Mouse (Mus musculus) liver, postnatal 0 days (tissue): Measurements from ENCODE around the gene Myl6b.

Experiments
- CTCF ChIP-seq: sonication (generic); IDR thresholded peaks from 2 replicates; pipeline ENCODE4 v1.5.1; 2016; ENCODE audit warnings: antibody characterized with exemption, low read depth
- EP300 ChIP-seq: IDR thresholded peaks from 2 replicates; pipeline ENCODE4 v1.6.1; 2016; ENCODE audit warnings: antibody characterized with exemption, low read depth, mild to moderate bottlenecking

GRCm38 (mm10) chr10:128515044-128515443 lies 16.6 kb upstream of the Myl6b start:
- TF ChIP-seq CTCF, result no peak
- no peak for TF ChIP-seq EP300
